Mouse (Mus musculus): ENCODE results near the gene Spop. TPM values are rescaled to one million over a fixed set of nuclear protein-coding genes. Genes with fewer than 3 reads are reported as not detected.
"Not testable (repeated sequence)": the region's sequence is repeated elsewhere in the genome, so short reads cannot be mapped to it uniquely, and the experiment has no call there.

Spop gene
- total RNA-seq, 2 experiments from 2014 or later = 175 to 193 TPM

GRCm38 (mm10) chr11:95389006-95389405 is 24.9 kb upstream of the Spop start:
- DNase-seq = no peak
- intact Hi-C loops (cut with DNase I) = loop anchor here (5.0 to 10.0 kb wide), 3 partner anchors 132 to 276 kb away; partner anchors contain the start of gene Phb

- intact Hi-C loops (cut with DNase I) = loop anchor here (10.0 kb wide), 1 partner anchor 84 kb away; no protein-coding TSS in a partner anchor
Measured at GRCm38 (mm10) chr11:95390420-95390819, 23.5 kb upstream of the Spop start.

GRCm38 (mm10) chr11:95391201-95391600 is 22.7 kb upstream of the Spop start:
- intact Hi-C loops (cut with DNase I) = loop anchor here (10.0 kb wide), 1 partner anchor 84 kb away; no protein-coding TSS in a partner anchor
- DNase-seq = no peak

More at GRCm38 (mm10) chr11:95390420-95390819, 23.5 kb upstream of the Spop start:
- DNase-seq = no peak

- intact Hi-C loops (cut with DNase I) = loop anchor here (10.0 kb wide), 1 partner anchor 83 kb away; no protein-coding TSS in a partner anchor
Measured at GRCm38 (mm10) chr11:95391743-95392142, 22.1 kb upstream of the Spop start.

GRCm38 (mm10) chr11:95392223-95392667 is 21.6 kb upstream of the Spop start:
- peak; percentile 55 to 58 for DNase-seq
- intact Hi-C loops (cut with DNase I) = loop anchor here (10.0 kb wide), 1 partner anchor 83 kb away; no protein-coding TSS in a partner anchor

More at GRCm38 (mm10) chr11:95391743-95392142, 22.1 kb upstream of the Spop start:
- no peak for DNase-seq

GRCm38 (mm10) chr11:95392708-95393499 is 21.0 kb upstream of the Spop start:
- intact Hi-C loops (cut with DNase I) = loop anchor here (10.0 kb wide), 1 partner anchor 82 kb away; no protein-coding TSS in a partner anchor

GRCm38 (mm10) chr11:95393500-95393816 is 20.4 kb upstream of the Spop start:
- no peak for DNase-seq
- intact Hi-C loops (cut with DNase I) = loop anchor here (10.0 kb wide), 1 partner anchor 81 kb away; no protein-coding TSS in a partner anchor

More at GRCm38 (mm10) chr11:95392708-95393499, 21.0 kb upstream of the Spop start:
- no peak for DNase-seq

GRCm38 (mm10) chr11:95394112-95394511 is 19.8 kb upstream of the Spop start:
- intact Hi-C loops (cut with DNase I) = loop anchor here (10.0 kb wide), 1 partner anchor 81 kb away; no protein-coding TSS in a partner anchor
- DNase-seq = no peak

GRCm38 (mm10) chr11:95396548-95396947 is 17.3 kb upstream of the Spop start:
- intact Hi-C loops (cut with DNase I) = loop anchor here (10.0 kb wide), 1 partner anchor 78 kb away; no protein-coding TSS in a partner anchor
- DNase-seq = no peak

- DNase-seq = peak; percentile 79 to 91
- intact Hi-C loops (cut with DNase I) = loop anchor here (1.0 to 10.0 kb wide), 3 partner anchors 34 to 123 kb away; no protein-coding TSS in a partner anchor
Measured at GRCm38 (mm10) chr11:95397843-95398835, 15.7 kb upstream of the Spop start.

GRCm38 (mm10) chr11:95399520-95400020 is 14.3 kb upstream of the Spop start:
- intact Hi-C loops (cut with DNase I) = loop anchor here (10.0 kb wide), 1 partner anchor 75 kb away; no protein-coding TSS in a partner anchor

GRCm38 (mm10) chr11:95401568-95401967 is 12.3 kb upstream of the Spop start:
- DNase-seq = no peak
- intact Hi-C loops (cut with DNase I) = no loop called here

More at GRCm38 (mm10) chr11:95399520-95400020, 14.3 kb upstream of the Spop start:
- DNase-seq = no peak

- DNase-seq = peak in 1 of 2 experiments; percentile 37
- intact Hi-C loops (cut with DNase I) = no loop called here
Measured at GRCm38 (mm10) chr11:95402196-95402595, 11.7 kb upstream of the Spop start.

GRCm38 (mm10) chr11:95402658-95403101 is 11.2 kb upstream of the Spop start:
- intact Hi-C loops (cut with DNase I) = no loop called here
- peak; percentile 40 to 58 for DNase-seq

GRCm38 (mm10) chr11:95403382-95404340 is 10.2 kb upstream of the Spop start:
- no peak for DNase-seq

GRCm38 (mm10) chr11:95405771-95406170 is 8.1 kb upstream of the Spop start:
- intact Hi-C loops (cut with DNase I) = no loop called here
- DNase-seq = no peak

More at GRCm38 (mm10) chr11:95403382-95404340, 10.2 kb upstream of the Spop start:
- intact Hi-C loops (cut with DNase I) = no loop called here

- intact Hi-C loops (cut with DNase I) = not testable (repeated sequence)
Measured at GRCm38 (mm10) chr11:95406398-95406797, 7.5 kb upstream of the Spop start.

GRCm38 (mm10) chr11:95409450-95410112 is 4.3 kb upstream of the Spop start:
- intact Hi-C loops (cut with DNase I) = no loop called here
- no peak for DNase-seq

More at GRCm38 (mm10) chr11:95406398-95406797, 7.5 kb upstream of the Spop start:
- not testable (repeated sequence) for DNase-seq

Data from heart, postnatal 36 days (tissue).